Mouse (Mus musculus) E14TG2a.4 (cell line): ENCODE data around the gene Map7.
A peak's percentile ranks its signal among the peaks of the same experiment; 100 is the strongest.

Experiments
- H3K27me3 ChIP-seq: 2 replicates; pipeline ENCODE4 v1.6.1; 2014; ENCODE audit warnings: low read length, control low read depth; ENCODE audit not compliant: insufficient read depth
- H3K36me3 ChIP-seq: 2 replicates; pipeline ENCODE4 v1.6.1; 2014; ENCODE audit warnings: low read length, control low read depth; ENCODE audit not compliant: insufficient read depth
- H3K4me1 ChIP-seq: replicated peaks from 2 replicates; pipeline ENCODE4 v1.6.1; 2014; ENCODE audit warnings: low read depth, low read length, control low read depth
- H3K4me3 ChIP-seq: replicated peaks from 2 replicates; pipeline ENCODE4 v1.5.1; 2014; ENCODE audit warnings: mild to moderate bottlenecking, low read length
- H3K9me3 ChIP-seq: 2 replicates; pipeline ENCODE4 v1.6.1; 2014; ENCODE audit warnings: low read length, control low read depth
- CTCF ChIP-seq: conservative IDR thresholded peaks from 2 replicates; pipeline ENCODE4 v1.5.1; 2014; ENCODE audit warnings: low read length
- NANOG ChIP-seq: IDR thresholded peaks from 2 replicates; pipeline ENCODE4 v1.6.1; 2014; ENCODE audit warnings: borderline replicate concordance, low read length, mixed read lengths
- POU5F1 ChIP-seq: IDR thresholded peaks from 2 replicates; pipeline ENCODE4 v1.6.1; 2014; ENCODE audit warnings: low read length, borderline replicate concordance

Gene Map7

DNA sequence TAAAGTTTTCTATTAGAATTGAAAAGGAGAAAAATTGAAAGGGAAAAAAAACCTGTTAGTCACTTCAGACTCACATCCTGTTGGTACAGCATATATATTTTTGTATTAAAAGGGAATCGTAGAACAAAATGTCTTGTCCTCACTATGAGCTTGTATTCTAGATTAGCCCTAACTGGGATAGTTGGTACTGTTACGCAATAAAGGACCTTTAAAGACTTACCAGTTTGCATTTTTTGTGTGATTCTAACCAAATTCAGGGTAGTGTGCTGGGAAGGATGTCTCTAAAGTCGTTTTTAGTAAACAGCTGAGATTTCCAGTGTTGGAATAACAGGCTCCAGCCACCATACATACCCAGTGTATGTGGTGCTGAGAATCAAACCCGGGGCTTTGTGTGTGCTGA, 165.7 kb downstream of the Map7 start:
- Histone ChIP-seq H3K36me3 (peaks cover 28% of the 10 kb centered on the region), H3K4me1 (peaks cover 53% of the 10 kb centered on the region), H3K4me3 (peak overlapping the region; percentile 94), H3K27me3 (no peaks in the 10 kb centered on the region), H3K9me3 (no peaks in the 10 kb centered on the region)
- no peak for TF ChIP-seq POU5F1
- TF ChIP-seq NANOG = no peak
- no peak for TF ChIP-seq CTCF

DNA sequence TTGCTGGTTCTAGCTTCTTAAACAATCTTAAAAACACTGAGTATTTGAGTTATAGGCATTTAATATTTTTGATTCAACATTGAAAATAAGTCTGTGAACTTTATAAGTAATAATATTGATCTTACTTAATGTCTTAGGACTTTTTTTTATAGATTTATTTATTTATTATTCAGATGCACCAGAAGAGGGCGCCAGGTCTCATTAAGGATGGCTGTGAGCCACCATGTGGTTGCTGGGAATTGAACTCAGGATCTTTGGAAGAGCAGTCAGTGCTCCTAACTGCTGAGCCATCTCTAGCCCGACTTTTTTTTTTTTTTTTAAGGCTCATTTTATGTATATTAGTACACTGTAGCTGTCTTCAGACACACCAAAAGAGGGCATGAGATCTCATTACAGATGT, 166.5 kb downstream of the Map7 start:
- Histone ChIP-seq H3K27me3 (no peaks in the 10 kb centered on the region), H3K4me1 (peaks cover 57% of the 10 kb centered on the region), H3K4me3 (peak overlapping the region; percentile 94), H3K9me3 (no peaks in the 10 kb centered on the region), H3K36me3 (peaks cover 35% of the 10 kb centered on the region)
- TF ChIP-seq POU5F1 (no peak), CTCF (peak; percentile 31), NANOG (no peak)

DNA sequence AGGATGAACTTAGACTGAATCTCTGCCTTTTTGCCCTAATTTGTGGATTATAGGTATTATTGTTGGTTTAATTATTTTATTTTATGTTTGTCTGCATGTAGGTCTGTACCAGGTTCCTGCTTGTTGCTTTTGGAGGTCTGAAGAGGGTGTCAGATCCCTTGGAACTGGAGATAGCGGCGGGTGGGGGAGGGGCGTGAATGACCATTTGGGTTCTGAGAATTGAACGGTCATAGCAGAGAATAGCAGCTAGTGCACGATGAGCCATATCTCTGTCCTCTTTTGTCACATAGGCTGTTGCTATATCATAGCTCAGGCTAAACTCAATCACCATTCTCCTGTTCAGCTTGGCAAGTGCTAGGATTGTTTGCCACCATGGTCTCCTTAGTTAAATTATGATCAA, 169.2 kb downstream of the Map7 start:
- peak overlapping the region; percentile 37 for H3K4me3 ChIP-seq
- H3K27me3 ChIP-seq = no peaks in the 10 kb centered on the region
- peaks cover 60% of the 10 kb centered on the region for H3K36me3 ChIP-seq
- TF ChIP-seq CTCF (no peak), POU5F1 (no peak), NANOG (no peak)
- H3K4me1 ChIP-seq = peaks cover 58% of the 10 kb centered on the region
- no peaks in the 10 kb centered on the region for H3K9me3 ChIP-seq

DNA sequence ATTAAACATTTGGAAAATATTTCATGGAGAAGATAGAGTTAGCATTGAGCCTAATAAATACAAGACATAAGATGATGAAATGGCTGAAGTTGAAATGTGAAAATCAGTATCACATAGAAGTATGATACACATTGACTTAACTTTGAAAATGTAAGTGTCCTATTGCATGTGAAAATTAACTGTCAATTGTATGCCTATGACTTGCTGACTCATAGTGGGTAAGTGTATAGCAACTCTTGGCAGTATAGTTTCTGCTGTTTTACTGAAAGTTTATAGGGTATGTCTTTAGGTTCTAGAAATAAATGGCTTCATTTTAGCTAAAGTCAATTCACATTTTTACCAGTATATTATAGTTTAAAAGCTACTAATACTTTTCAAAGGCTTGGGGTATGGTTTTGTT, 178.0 kb downstream of the Map7 start:
- TF ChIP-seq CTCF (no peak), POU5F1 (no peak), NANOG (no peak)
- Histone ChIP-seq H3K36me3 (peaks cover 99% of the 10 kb centered on the region), H3K4me3 (no peak overlapping the region), H3K4me1 (peaks cover 10% of the 10 kb centered on the region; the same call in 1 of the 2 replicates), H3K9me3 (no peaks in the 10 kb centered on the region), H3K27me3 (no peaks in the 10 kb centered on the region)
